Mouse (Mus musculus) thymus, adult 2 months (tissue): ENCODE results near the gene Mslnl.

Experiments
- CTCF ChIP-seq: fragments of 200-500 bp; IDR thresholded peaks from 2 replicates; pipeline ENCODE4 v1.5.1; 2012; ENCODE audit warnings: mild to moderate bottlenecking, control low read depth, low read length, moderate library complexity, borderline replicate concordance; ENCODE audit not compliant: control insufficient read depth, poor library complexity, insufficient read depth; ENCODE audit errors: extremely low read depth
- POLR2A ChIP-seq: fragments of 200-500 bp; IDR thresholded peaks from 2 replicates; pipeline ENCODE4 v1.6.1; 2012; ENCODE audit warnings: mild to moderate bottlenecking, low read length, control low read depth, moderate library complexity; ENCODE audit not compliant: control insufficient read depth, poor library complexity, insufficient read depth; ENCODE audit errors: extremely low read depth

DNA sequence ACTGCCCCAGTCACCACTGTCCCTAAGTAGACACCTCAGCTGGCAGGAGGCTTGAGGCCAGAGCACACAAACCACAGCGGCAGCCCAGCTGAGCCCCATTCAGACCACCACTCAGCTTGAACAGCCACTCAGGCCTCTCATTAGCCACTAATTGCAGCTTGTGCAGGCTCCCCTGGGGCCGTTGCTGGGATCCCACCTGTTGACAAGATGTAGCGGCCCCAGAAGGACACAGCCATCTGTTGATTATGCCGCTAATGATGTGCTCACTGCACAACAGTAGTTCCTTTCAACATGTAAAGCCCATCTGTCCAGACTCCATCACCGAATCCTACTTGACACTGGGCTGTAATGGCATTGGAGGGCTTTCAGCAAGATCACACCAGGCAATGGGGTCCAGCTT lies 30.0 kb downstream of the Mslnl start:
- no peak for TF ChIP-seq CTCF
- TF ChIP-seq POLR2A = no peak
